In genomic region chr1:38862213-38862612, GRCm38 (mm10) we compare ENCODE assay signal across 8 mouse cellular contexts. TPM values are rescaled to one million over a fixed set of nuclear protein-coding genes. Genes with fewer than 3 reads are reported as not detected.
DNase-seq lines count a peak whose midpoint lies in the region; TF ChIP-seq lines count a peak whose summit lies in the region.

No protein-coding gene starts in this region.

- peak; percentile 48 for TF ChIP-seq CTCF in heart, adult 2 months (IDR thresholded peaks at IDR 0.05)
- TF ChIP-seq CTCF in spleen, adult 2 months (IDR thresholded peaks at IDR 0.05; ENCODE audit: extremely low read depth, insufficient read depth, insufficient read length, insufficient replicate concordance), result peak; percentile 42; the same call in 1 of the 2 replicates

- DNase-seq in heart, adult 2 months, result no peak
- DNase-seq in heart, adult 11 months, result no peak
- peak in 1 of 2 experiments; percentile 25 for DNase-seq in spleen, adult 2 months (ENCODE audit: low read depth in 1 of 2, low spot score in 2 of 2)
- DNase-seq in spleen, adult 12 weeks (ENCODE audit: low spot score), result no peak
- peak; percentile 54 for DNase-seq in cerebellum, adult 9-11 months
- DNase-seq in left cerebral cortex, adult 18-20 months (ENCODE audit: low spot score in 2 of 2), result peak; percentile 61 to 62
- peak; percentile 65 for DNase-seq in testis, postnatal 10 days (ENCODE audit: low spot score)
- DNase-seq in kidney, postnatal 14 days, result no peak

- H3K27me3 ChIP-seq in heart, adult 2 months (ENCODE audit: control insufficient read depth, insufficient read depth, low read length), result no peaks in the 10 kb centered on the region
- H3K27me3 ChIP-seq in spleen, adult 2 months (ENCODE audit: control insufficient read depth, insufficient read depth, low read length), result no peaks in the 10 kb centered on the region

- no peak for TF ChIP-seq POLR2A in heart, adult 2 months (IDR thresholded peaks at IDR 0.05; ENCODE audit: insufficient read depth, low read depth, low read length)
- no peak for TF ChIP-seq POLR2A in spleen, adult 2 months (IDR thresholded peaks at IDR 0.05; ENCODE audit: low read depth, low read length)

- no peaks in the 10 kb centered on the region for H3K4me1 ChIP-seq in heart, adult 2 months (ENCODE audit: control insufficient read depth, insufficient read depth, low read length)
- no peaks in the 10 kb centered on the region for H3K4me1 ChIP-seq in spleen, adult 2 months (ENCODE audit: control insufficient read depth, insufficient read depth, insufficient read length)

- intact Hi-C loops in heart, adult 2 months (cut with DNase I), result no loop called here

- no peak overlapping the region for H3K27ac ChIP-seq in heart, adult 2 months
- H3K27ac ChIP-seq in spleen, adult 2 months (ENCODE audit: insufficient read depth, low read length), result no peak overlapping the region

- no peaks in the 10 kb centered on the region for H3K36me3 ChIP-seq in heart, adult 2 months (ENCODE audit: control insufficient read depth, insufficient read depth, low read length)
- H3K36me3 ChIP-seq in spleen, adult 2 months (ENCODE audit: control insufficient read depth, insufficient read depth, low read length), result no peaks in the 10 kb centered on the region

- H3K9ac ChIP-seq in heart, adult 2 months (ENCODE audit: low read depth, low read length), result no peak overlapping the region

- H3K4me3 ChIP-seq in heart, adult 2 months, result no peak overlapping the region
- no peak overlapping the region for H3K4me3 ChIP-seq in spleen, adult 2 months (ENCODE audit: extremely low read depth, insufficient read depth, insufficient read length)

- no peaks in the 10 kb centered on the region for H3K79me2 ChIP-seq in heart, adult 2 months (replicated peaks; ENCODE audit: control insufficient read depth, insufficient read depth, low read length)

- no peak for TF ChIP-seq EP300 in heart, adult 2 months (IDR thresholded peaks at IDR 0.05; ENCODE audit: insufficient read depth, low read depth, low read length)

- 17% methylated on average over 4 of the region's 4 CpGs for WGBS in heart, adult 2 months
- WGBS in spleen, adult 2 months, result 29% methylated on average over 4 of the region's 4 CpGs

RNA-seq across cellular contexts. Expression of gene Lonrf2, which starts 25.7 kb away (rescaled TPM):
- 1 to 10 TPM; 3.3 to 3.8 TPM for total RNA-seq in heart, adult 2 months (2021)
- polyA plus RNA-seq in heart, adult 2 months (2012; rRNA removed), result 2.6 and 4.2 TPM in 2 replicates
- polyA plus RNA-seq in spleen, adult 2 months (2012; rRNA removed), result 0.02 and 0.05 TPM in 2 replicates
- 100 to 1,000 TPM; 122 to 124 TPM for total RNA-seq in left cerebral cortex, adult 18-20 months (2021)

RNA-seq across cellular contexts. Expression of gene Chst10, which starts 35.7 kb away (rescaled TPM):
- under 1 TPM; 0.16 to 0.34 TPM for total RNA-seq in heart, adult 2 months (2021)
- 0.26 and 0.27 TPM in 2 replicates for polyA plus RNA-seq in heart, adult 2 months (2012; rRNA removed)
- polyA plus RNA-seq in spleen, adult 2 months (2012; rRNA removed), result 3.2 and 4.4 TPM in 2 replicates
- 10 to 100 TPM; 71.1 to 76.5 TPM for total RNA-seq in left cerebral cortex, adult 18-20 months (2021)

Comparison
In these comparisons a context has a peak if more than half of its experiments do, and no peak if none do; other contexts are left out.
1. DNase-seq: peak in cerebellum, adult 9-11 months (single experiment), left cerebral cortex, adult 18-20 months (2 of 2) and testis, postnatal 10 days (single experiment); none in heart, adult 2 months (0 of 2), heart, adult 11 months (single experiment), spleen, adult 12 weeks (single experiment) and kidney, postnatal 14 days (single experiment).
2. RNA of gene Lonrf2, which starts 25.7 kb away (total RNA-seq): 122 to 124 TPM in left cerebral cortex, adult 18-20 months; 3.3 to 3.8 TPM in heart, adult 2 months; every median in the first group is over 10 times any median in the second.
3. RNA of gene Chst10, which starts 35.7 kb away (total RNA-seq): 71.1 to 76.5 TPM in left cerebral cortex, adult 18-20 months; 0.16 to 0.34 TPM in heart, adult 2 months; every median in the first group is over 10 times any median in the second.